14 mouse cellular contexts compared by ENCODE assay signal in genomic region chr15:19857656-19858006, GRCm38 (mm10).
DNase-seq lines count a peak whose midpoint lies in the region; ATAC-seq lines count a peak whose summit lies in the region.
"Had no signal": no experiment of that assay in that cellular context is flagged by ENCODE, and none has a peak within 500 bp of the region (broad histone marks: within the 10 kb centered on the region; RNA-seq: fewer than 3 reads in every experiment).

No protein-coding gene starts in this region.

- peak; percentile 55 for ATAC-seq in activated CD4-positive, CD25-positive, alpha-beta regulatory T cell, adult 4 months
- peak; percentile 56 for ATAC-seq in inflammation-experienced regulatory T-cells, adult 6 months
- ATAC-seq: intestine, postnatal 0 days; midbrain, embryonic 13.5 days had no signal

- DNase-seq in lung, postnatal 25 days (ENCODE audit: low spot score) = peak; percentile 17
- DNase-seq in lung, adult 18-20 months = no peak
- peak; percentile 2 for DNase-seq in naive thymus-derived CD4-positive, alpha-beta T cell, adult 2 months (ENCODE audit: low read depth)
- no peak for DNase-seq in gastrocnemius, postnatal 36 days
- DNase-seq in gastrocnemius, adult 8-10 months (ENCODE audit: low spot score in 2 of 2) = no peak
- DNase-seq in heart, postnatal 14 days = no peak
- DNase-seq: cerebellum, adult 18-20 months; gastrocnemius, postnatal 10 days; kidney, postnatal 10 days; thymus, postnatal 25 days had no signal

- intact Hi-C loops in gastrocnemius, postnatal 36 days (cut with DNase I) = no loop called here
- intact Hi-C loops in heart, postnatal 14 days (cut with DNase I) = no loop called here

Comparison
In these comparisons a context has a peak if more than half of its experiments do, and no peak if none do; other contexts are left out.
1. DNase-seq: peak in lung, postnatal 25 days (single experiment) and naive thymus-derived CD4-positive, alpha-beta T cell, adult 2 months (single experiment); none in lung, adult 18-20 months (0 of 2), gastrocnemius, postnatal 36 days (0 of 2), gastrocnemius, adult 8-10 months (0 of 2) and heart, postnatal 14 days (0 of 2).